Mouse (Mus musculus): ENCODE measurements around the gene Lrrn3. TPM values are rescaled to one million over a fixed set of nuclear protein-coding genes. Genes with fewer than 3 reads are reported as not detected.

Lrrn3 gene
- total RNA-seq, 2 experiments from 2014 or later, result 0.22 to 0.36 TPM

GRCm38 (mm10) chr12:41436206-41436985 lies 49.8 kb downstream of the Lrrn3 start:
- no peak for DNase-seq

- no peak for DNase-seq
Measured at GRCm38 (mm10) chr12:41428806-41429205, 57.4 kb downstream of the Lrrn3 start.

GRCm38 (mm10) chr12:41427464-41427863 lies 58.8 kb downstream of the Lrrn3 start:
- DNase-seq, result no peak

- no peak for DNase-seq
Measured at GRCm38 (mm10) chr12:41425101-41425679, 61.0 kb downstream of the Lrrn3 start.

- DNase-seq, result no peak
Measured at GRCm38 (mm10) chr12:41417961-41418360, 68.3 kb downstream of the Lrrn3 start.

GRCm38 (mm10) chr12:41417099-41417498 lies 69.1 kb downstream of the Lrrn3 start:
- no peak for DNase-seq

GRCm38 (mm10) chr12:41416635-41417034 lies 69.6 kb downstream of the Lrrn3 start:
- no peak for DNase-seq

- DNase-seq, result no peak
Measured at GRCm38 (mm10) chr12:41409431-41409830, 76.8 kb downstream of the Lrrn3 start.

- no peak for DNase-seq
Measured at GRCm38 (mm10) chr12:41401923-41402322, 84.3 kb downstream of the Lrrn3 start.
